9 mouse cellular contexts compared by ENCODE assay signal in genomic region chr7:16628096-16628771, GRCm38 (mm10). TPM values are rescaled to one million over a fixed set of nuclear protein-coding genes. Genes with fewer than 3 reads are reported as not detected.
DNase-seq lines count a peak whose midpoint lies in the region; ATAC-seq and TF ChIP-seq lines count a peak whose summit lies in the region.
"Had no signal": no experiment of that assay in that cellular context is flagged by ENCODE, and none has a peak within 500 bp of the region (broad histone marks: within the 10 kb centered on the region; RNA-seq: fewer than 3 reads in every experiment).

No protein-coding gene starts in this region.

- TF ChIP-seq EP300 in CH12.LX (IDR thresholded peaks at IDR 0.05; ENCODE audit: low read length), result no peak

- in situ Hi-C loops in CH12.LX (cut with MboI; ENCODE audit: low pct_ligation_motif_present, low pct_unique_long_range_greater_than_20kb, low sequenced_read_pairs), result no loop called here

- ATAC-seq in activated CD4-positive, CD25-positive, alpha-beta regulatory T cell, adult 4 months, result peak; percentile 72
- 0 out of 2 replicates have a peak, but pooled peaks have one; percentile 51 for ATAC-seq in heart, embryonic 12.5 days (ENCODE audit: insufficient number of reproducible peaks, low FRiP score)
- ATAC-seq in lung, embryonic 15.5 days (ENCODE audit: borderline replicate concordance, extremely low read depth, low FRiP score, low TSS enrichment), result 0 out of 2 replicates have a peak, but pooled peaks have one; percentile 59

- H3K4me2 ChIP-seq in CH12.LX (ENCODE audit: insufficient read depth, low read depth, poor library complexity, severe bottlenecking), result peak overlapping the region; percentile 58; the same call in 1 of the 2 replicates
- H3K4me2 ChIP-seq in heart, embryonic 12.5 days, result no peak overlapping the region
- no peak overlapping the region for H3K4me2 ChIP-seq in lung, embryonic 15.5 days

- peaks cover 3% of the 10 kb centered on the region for H3K27me3 ChIP-seq in CH12.LX (replicated peaks)
- H3K27me3 ChIP-seq in heart, embryonic 12.5 days (replicated peaks), result no peaks in the 10 kb centered on the region
- no peaks in the 10 kb centered on the region for H3K27me3 ChIP-seq in lung, embryonic 15.5 days

- no peak overlapping the region for H3K4me3 ChIP-seq in CH12.LX (replicated peaks in 1 of 3; ENCODE audit: low read depth in 2 of 3, low read length in 2 of 3, poor library complexity in 1 of 3)
- H3K4me3 ChIP-seq in heart, embryonic 12.5 days, result no peak overlapping the region
- H3K4me3 ChIP-seq in lung, embryonic 15.5 days, result no peak overlapping the region

- no peaks in the 10 kb centered on the region for H3K36me3 ChIP-seq in CH12.LX (replicated peaks in 1 of 2; ENCODE audit: control insufficient read depth in 1 of 2, insufficient read depth in 1 of 2, low read length in 1 of 2)
- H3K36me3 ChIP-seq in heart, embryonic 12.5 days, result no peaks in the 10 kb centered on the region
- H3K36me3 ChIP-seq in lung, embryonic 15.5 days, result no peaks in the 10 kb centered on the region

- DNase-seq in CH12.LX (ENCODE audit: extremely low read depth), result peak; percentile 79
- peak; percentile 93 for DNase-seq in embryo, embryonic 10.5 days (ENCODE audit: low spot score)
- DNase-seq in kidney, postnatal 14 days, result peak; percentile 64
- peak; percentile 91 for DNase-seq in retina, embryonic 14.5 days (ENCODE audit: low spot score)
- peak; percentile 31 for DNase-seq in yolk sac, embryonic 10.5 days (ENCODE audit: low spot score)

- WGBS in heart, embryonic 12.5 days, result 31% methylated on average over 12 of the region's 12 CpGs
- WGBS in lung, embryonic 15.5 days, result 34% methylated on average over 12 of the region's 12 CpGs

- peaks cover 2% of the 10 kb centered on the region for H3K9me3 ChIP-seq in CH12.LX (replicated peaks; ENCODE audit: low read length)
- no peaks in the 10 kb centered on the region for H3K9me3 ChIP-seq in heart, embryonic 12.5 days (replicated peaks)
- no peaks in the 10 kb centered on the region for H3K9me3 ChIP-seq in lung, embryonic 15.5 days

- peak; percentile 73 for TF ChIP-seq RAD21 in CH12.LX (IDR thresholded peaks at IDR 0.05; ENCODE audit: low read depth, low read length)

- H3K79me2 ChIP-seq in CH12.LX (replicated peaks; ENCODE audit: control insufficient read depth, extremely low read depth, insufficient read depth, poor library complexity, severe bottlenecking), result no peaks in the 10 kb centered on the region

- H3K9ac ChIP-seq in CH12.LX (ENCODE audit: insufficient read depth, low read depth), result no peak overlapping the region
- H3K9ac ChIP-seq in heart, embryonic 12.5 days, result no peak overlapping the region
- H3K9ac ChIP-seq in lung, embryonic 15.5 days, result no peak overlapping the region

- no peak overlapping the region for H3K27ac ChIP-seq in CH12.LX (ENCODE audit: insufficient read depth, low read depth)
- H3K27ac ChIP-seq in heart, embryonic 12.5 days (ENCODE audit: poor library complexity, severe bottlenecking), result no peak overlapping the region
- no peak overlapping the region for H3K27ac ChIP-seq in lung, embryonic 15.5 days

- no peak for TF ChIP-seq POLR2A in CH12.LX (IDR thresholded peaks at IDR 0.05; ENCODE audit: low read depth, low read length)

- dilution Hi-C loops in CH12.LX (cut with MboI; ENCODE audit: extremely low pct_ligation_motif_present, extremely low pct_unique_long_range_greater_than_20kb, low sequenced_read_pairs), result no loop called here

- peaks cover 0 to 11% of the 10 kb centered on the region in 2 experiments; a peak in 3 of 4 replicates for H3K4me1 ChIP-seq in CH12.LX (ENCODE audit: control insufficient read depth in 1 of 2, insufficient read depth in 2 of 2)
- H3K4me1 ChIP-seq in heart, embryonic 12.5 days (replicated peaks), result 0 out of 2 replicates have a peak, but pooled peaks cover 3% of the 10 kb centered on the region
- H3K4me1 ChIP-seq in lung, embryonic 15.5 days, result 0 out of 2 replicates have a peak, but pooled peaks cover 3% of the 10 kb centered on the region

- peak; percentile 91 to 98 for TF ChIP-seq CTCF in CH12.LX (conservative IDR thresholded peaks at IDR 0.05 in 1 of 2, IDR thresholded peaks at IDR 0.05 in 1 of 2; ENCODE audit: low read depth in 2 of 2, low read length in 2 of 2)

TF ChIP-seq in CH12.LX, 34 proteins besides CTCF, POLR2A, EP300 and RAD21:
- TF ChIP-seq IRF4 (IDR thresholded peaks at IDR 0.05; ENCODE audit: low read depth, low read length) (no peak), SIN3A (IDR thresholded peaks at IDR 0.05; ENCODE audit: low read length) (no peak), JUND (conservative IDR thresholded peaks at IDR 0.05; ENCODE audit: low read depth, low read length) (0 out of 2 replicates have a peak, but pooled peaks have one; percentile 25), JUN (IDR thresholded peaks at IDR 0.05; ENCODE audit: insufficient read depth, low read depth, low read length) (no peak), USF1 (IDR thresholded peaks at IDR 0.05; ENCODE audit: low read depth, low read length) (no peak), POLR2AphosphoS2 (IDR thresholded peaks at IDR 0.05; ENCODE audit: low read depth, low read length) (no peak), MAFK (IDR thresholded peaks at IDR 0.05; ENCODE audit: insufficient replicate concordance, low read length) (no peak), MAX (IDR thresholded peaks at IDR 0.05; ENCODE audit: low read length) (no peak), SMC3 (IDR thresholded peaks at IDR 0.05; ENCODE audit: low read depth, low read length) (peak; percentile 50), TBP (conservative IDR thresholded peaks at IDR 0.05; ENCODE audit: low read depth, low read length) (no peak), ZNF384 (IDR thresholded peaks at IDR 0.05; ENCODE audit: low read depth, low read length) (no peak)

RNA-seq across cellular contexts. Expression of gene Arhgap35, which starts 13.4 kb away (rescaled TPM):
- total RNA-seq in CH12.LX (2012; rRNA removed) (5.2 and 5.3 TPM in 2 replicates), CH12.LX (2014; rRNA removed) (2.7 and 3.0 TPM in 2 replicates)
- 6.0 and 7.2 TPM in 2 replicates for polyA plus RNA-seq in CH12.LX (2012; ENCODE audit: insufficient read length, low read depth)
- 1 to 10 TPM; 2.1 to 2.2 TPM for polyA plus RNA-seq in activated CD4-positive, CD25-positive, alpha-beta regulatory T cell, adult 4 months (2017; shearing (Covaris generic))
- 20.3 and 21.4 TPM in 2 replicates for polyA plus RNA-seq in heart, embryonic 12.5 days (2016; fragmentation: Nextera tagmentation; extraction: Ambion mirVana)
- polyA plus RNA-seq in lung, embryonic 15.5 days (2015; fragmentation: Nextera tagmentation; extraction: Ambion mirVana), result 19.1 and 19.4 TPM in 2 replicates

RNA-seq across cellular contexts. Expression of gene Ceacam15, which starts 47.3 kb away (rescaled TPM):
- total RNA-seq in CH12.LX (2012; rRNA removed), result not detected in 2 replicates
- total RNA-seq in CH12.LX (2014; rRNA removed), result not detected in 2 replicates
- polyA plus RNA-seq in CH12.LX (2012; ENCODE audit: insufficient read length, low read depth), result not detected in 2 replicates
- polyA plus RNA-seq in activated CD4-positive, CD25-positive, alpha-beta regulatory T cell, adult 4 months (2017; shearing (Covaris generic)), result under 1 TPM in 1 of 2 experiments, not detected in 1; 0.32 TPM
- polyA plus RNA-seq in heart, embryonic 12.5 days (2016; fragmentation: Nextera tagmentation; extraction: Ambion mirVana), result 0.45 TPM in 2 replicates
- polyA plus RNA-seq in lung, embryonic 15.5 days (2015; fragmentation: Nextera tagmentation; extraction: Ambion mirVana), result not detected in 2 replicates
- polyA plus RNA-seq: large intestine, adult 2 months had no signal

Comparison
In these comparisons a context has a peak if more than half of its experiments do, and no peak if none do; other contexts are left out.
1. DNase-seq: peak in every context shown above with its lines; median percentile 93 in embryo, embryonic 10.5 days; 91 in retina, embryonic 14.5 days; 79 in CH12.LX; 64 in kidney, postnatal 14 days; 31 in yolk sac, embryonic 10.5 days.